Mouse (Mus musculus) brown adipose tissue, adult 24 weeks (tissue): ENCODE measurements around the gene Tmem189. TPM values are rescaled to one million over a fixed set of nuclear protein-coding genes. Genes with fewer than 3 reads are reported as not detected.
"Not testable (repeated sequence)": the region's sequence is repeated elsewhere in the genome, so short reads cannot be mapped to it uniquely, and the experiment has no call there.

Source experiments
- H3K27ac ChIP-seq: fragments of 200-500 bp; replicated peaks from 2 replicates; pipeline ENCODE4 v1.5.1; 2012; ENCODE audit warnings: low read depth, mild to moderate bottlenecking, low read length
- H3K4me1 ChIP-seq: fragments of 200-500 bp; 2 replicates; pipeline ENCODE4 v1.6.1; 2012; ENCODE audit warnings: low read length, mixed read lengths; ENCODE audit not compliant: control insufficient read depth, insufficient read depth, insufficient read length
- H3K4me3 ChIP-seq: fragments of 200-500 bp; 2 replicates; pipeline ENCODE4 v1.5.1; 2012; ENCODE audit warnings: low read depth, mild to moderate bottlenecking, low read length, moderate library complexity; ENCODE audit not compliant: insufficient read depth
- polyA plus RNA-seq: library from polyadenylated mRNA; stranded (reverse); fragments of >200 nt; gene quantifications from 2 replicates; pipeline ENCODE4 v1.2.4, GENCODE M21; 2012; ENCODE audit not compliant: missing spikeins, insufficient read depth, insufficient read length

Gene Tmem189
- polyA plus RNA-seq, 1 experiment, result 19.3 TPM

- H3K4me1 ChIP-seq, result peaks cover 13% of the 10 kb centered on the region
- H3K27ac ChIP-seq, result no peak overlapping the region
- H3K4me3 ChIP-seq, result no peak overlapping the region
These were observed 72.6 kb downstream of the Tmem189 start for GRCm38 (mm10) chr2:167617034-167617433.

GRCm38 (mm10) chr2:167613335-167613734 lies 76.3 kb downstream of the Tmem189 start:
- not testable (repeated sequence) for H3K4me1 ChIP-seq, H3K27ac ChIP-seq, H3K4me3 ChIP-seq

GRCm38 (mm10) chr2:167612122-167612521 lies 77.5 kb downstream of the Tmem189 start:
- Histone ChIP-seq H3K4me3 (no peak overlapping the region), H3K4me1 (no peaks in the 10 kb centered on the region), H3K27ac (no peak overlapping the region)

GRCm38 (mm10) chr2:167611287-167611686 lies 78.3 kb downstream of the Tmem189 start:
- no peaks in the 10 kb centered on the region for H3K4me1 ChIP-seq
- H3K4me3 ChIP-seq, result no peak overlapping the region
- no peak overlapping the region for H3K27ac ChIP-seq

- Histone ChIP-seq H3K27ac (no peak overlapping the region), H3K4me3 (no peak overlapping the region), H3K4me1 (no peaks in the 10 kb centered on the region)
These were observed 82.9 kb downstream of the Tmem189 start for GRCm38 (mm10) chr2:167606745-167607123.

GRCm38 (mm10) chr2:167605817-167606744 lies 83.5 kb downstream of the Tmem189 start:
- Histone ChIP-seq H3K4me3 (no peak overlapping the region), H3K4me1 (no peaks in the 10 kb centered on the region), H3K27ac (no peak overlapping the region)

- no peak overlapping the region for H3K27ac ChIP-seq
- no peak overlapping the region for H3K4me3 ChIP-seq
- no peaks in the 10 kb centered on the region for H3K4me1 ChIP-seq
These were observed 84.3 kb downstream of the Tmem189 start for GRCm38 (mm10) chr2:167605178-167605794.

GRCm38 (mm10) chr2:167602978-167603377 lies 86.6 kb downstream of the Tmem189 start:
- Histone ChIP-seq H3K27ac (no peak overlapping the region), H3K4me1 (no peaks in the 10 kb centered on the region), H3K4me3 (no peak overlapping the region)

- Histone ChIP-seq H3K4me3 (no peak overlapping the region), H3K4me1 (no peaks in the 10 kb centered on the region), H3K27ac (no peak overlapping the region)
These were observed 87.3 kb downstream of the Tmem189 start for GRCm38 (mm10) chr2:167602364-167602763.

- Histone ChIP-seq H3K4me3 (no peak overlapping the region), H3K4me1 (no peaks in the 10 kb centered on the region), H3K27ac (no peak overlapping the region)
These were observed 89.1 kb downstream of the Tmem189 start for GRCm38 (mm10) chr2:167600481-167600995.

- Histone ChIP-seq H3K4me3 (no peak overlapping the region), H3K27ac (no peak overlapping the region), H3K4me1 (peaks cover 3% of the 10 kb centered on the region; the same call in 1 of the 2 replicates)
These were observed 89.7 kb downstream of the Tmem189 start for GRCm38 (mm10) chr2:167599917-167600316.

GRCm38 (mm10) chr2:167599195-167599594 lies 90.4 kb downstream of the Tmem189 start:
- no peak overlapping the region for H3K4me3 ChIP-seq
- no peak overlapping the region for H3K27ac ChIP-seq
- H3K4me1 ChIP-seq, result peaks cover 4% of the 10 kb centered on the region; the same call in 1 of the 2 replicates

- Histone ChIP-seq H3K4me3 (no peak overlapping the region), H3K4me1 (peaks cover 8% of the 10 kb centered on the region; the same call in 1 of the 2 replicates), H3K27ac (no peak overlapping the region)
These were observed 92.0 kb downstream of the Tmem189 start for GRCm38 (mm10) chr2:167597492-167598186.

GRCm38 (mm10) chr2:167596726-167597491 lies 92.7 kb downstream of the Tmem189 start:
- peaks cover 8% of the 10 kb centered on the region; the same call in 1 of the 2 replicates for H3K4me1 ChIP-seq
- H3K27ac ChIP-seq, result no peak overlapping the region
- H3K4me3 ChIP-seq, result no peak overlapping the region
